Mouse (Mus musculus) CH12F3 (cell line): ENCODE results near the gene Shroom3.

Experiments
- in situ Hi-C: fragments of 300-500 bp; cut with MboI; formaldehyde crosslinking; loops from 2 replicates; pipeline ENCODE4 v1.14.3; 2020; ENCODE audit warnings: low sequenced_read_pairs

Shroom3 gene

GRCm38 (mm10) chr5:92796089-92796990 lies 113.1 kb downstream of the Shroom3 start:
- in situ Hi-C loops, result no loop called here

- in situ Hi-C loops, result no loop called here
Observed at GRCm38 (mm10) chr5:92797981-92798380, 114.7 kb downstream of the Shroom3 start.

DNA sequence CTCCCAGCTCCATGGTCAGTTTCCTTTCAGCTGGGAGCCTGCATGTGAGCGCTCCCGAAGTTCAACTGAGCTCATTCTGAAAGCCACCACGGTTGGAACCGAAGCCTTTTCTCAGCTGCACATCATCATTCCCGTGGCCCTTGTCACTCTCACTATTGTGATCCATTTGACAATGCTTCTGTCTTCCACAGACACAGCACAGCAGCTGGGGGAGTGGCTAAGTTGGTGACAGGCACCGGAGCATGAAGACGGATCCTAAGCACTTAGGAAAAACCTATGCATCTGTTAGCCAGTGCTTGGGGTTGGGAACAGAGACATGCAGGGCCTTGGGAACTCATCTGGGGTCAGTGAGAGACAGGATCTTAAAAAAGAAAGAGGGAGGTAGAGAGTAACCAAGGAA lies 121.1 kb downstream of the Shroom3 start:
- in situ Hi-C loops, result no loop called here

GRCm38 (mm10) chr5:92808503-92809415 lies 125.5 kb downstream of the Shroom3 start:
- in situ Hi-C loops, result no loop called here

- in situ Hi-C loops, result no loop called here
Observed at GRCm38 (mm10) chr5:92809416-92809750, 126.1 kb downstream of the Shroom3 start.

- in situ Hi-C loops, result no loop called here
Observed at GRCm38 (mm10) chr5:92810922-92811533, 127.8 kb downstream of the Shroom3 start.

- in situ Hi-C loops, result no loop called here
Observed at GRCm38 (mm10) chr5:92811761-92812160, 128.5 kb downstream of the Shroom3 start.

DNA sequence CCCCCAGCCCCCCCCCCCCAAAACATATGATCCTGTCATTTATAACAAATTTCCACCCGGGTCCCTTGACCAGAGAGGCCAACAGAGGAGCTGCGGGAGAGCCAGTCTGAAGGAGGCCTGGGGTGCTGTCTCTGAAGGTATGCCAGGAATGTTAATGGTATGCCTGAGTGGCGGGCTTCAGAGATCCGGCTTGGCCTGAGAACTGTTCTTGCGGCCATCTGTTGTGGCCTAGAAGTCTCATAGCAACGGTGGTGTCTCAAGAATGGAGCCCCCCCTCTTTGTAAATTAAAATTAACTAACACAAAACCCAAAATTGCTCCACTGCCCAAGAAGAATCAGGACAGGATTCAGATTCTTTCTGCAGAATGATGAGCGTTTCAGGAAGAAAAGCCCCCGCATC lies 129.7 kb downstream of the Shroom3 start:
- in situ Hi-C loops, result no loop called here

DNA sequence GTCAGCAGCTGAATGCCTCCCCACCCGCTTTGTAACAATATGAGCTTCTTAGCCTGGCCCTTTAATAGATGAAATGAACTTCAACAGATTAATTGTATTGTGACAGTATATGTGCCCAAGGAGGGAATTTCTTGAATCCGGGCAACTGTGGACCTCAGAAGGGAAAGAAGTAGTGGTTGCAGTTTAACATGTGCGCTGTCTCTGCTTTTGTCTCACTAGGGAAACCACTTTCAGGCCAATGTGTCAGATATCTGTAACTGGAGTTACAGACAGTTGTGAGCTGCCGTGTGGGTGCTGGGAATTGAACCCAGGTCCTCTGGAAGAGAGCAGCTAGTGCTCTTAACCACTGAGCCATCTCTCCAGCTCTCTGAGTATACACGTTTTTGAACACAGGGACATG lies 130.3 kb downstream of the Shroom3 start:
- in situ Hi-C loops, result no loop called here

GRCm38 (mm10) chr5:92814621-92815020 lies 131.4 kb downstream of the Shroom3 start:
- in situ Hi-C loops, result no loop called here

DNA sequence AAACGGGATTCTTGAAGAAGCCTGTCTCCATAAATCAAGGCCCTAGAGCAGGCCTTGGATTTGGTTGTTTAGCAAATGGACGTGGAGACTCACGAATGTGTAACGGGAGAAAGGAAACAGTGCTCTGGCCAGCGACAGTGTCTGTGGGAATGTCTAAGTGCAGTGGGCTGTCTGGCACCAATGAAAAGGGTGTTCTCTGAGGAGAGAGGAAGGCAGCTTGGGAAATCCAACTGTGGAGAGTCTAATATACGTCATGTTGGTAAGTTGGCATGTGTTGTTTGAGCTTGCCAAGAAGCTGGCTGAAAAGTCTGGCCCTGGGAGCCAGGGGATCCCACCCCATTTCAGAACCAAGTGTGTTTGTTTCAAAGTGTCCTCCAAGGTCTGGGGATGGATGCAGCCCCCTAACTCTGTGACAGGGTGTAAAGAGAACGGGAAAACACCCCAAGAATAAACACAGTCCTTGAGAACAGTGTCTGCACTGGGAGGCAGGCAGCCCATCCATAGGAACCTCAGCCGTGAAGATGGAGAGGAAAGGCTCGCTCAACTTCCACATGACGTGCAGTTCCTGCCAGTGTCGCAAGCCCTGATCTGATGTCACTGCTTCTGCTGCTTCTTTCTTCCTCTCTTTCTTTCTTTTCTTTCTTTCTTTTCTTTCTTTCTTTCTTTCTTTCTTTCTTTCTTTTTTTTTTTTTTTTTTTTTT lies 134.0 kb downstream of the Shroom3 start:
- in situ Hi-C loops, result no loop called here

GRCm38 (mm10) chr5:92821370-92821769 lies 138.1 kb downstream of the Shroom3 start:
- in situ Hi-C loops, result no loop called here

GRCm38 (mm10) chr5:92823495-92823894 lies 140.3 kb downstream of the Shroom3 start:
- in situ Hi-C loops, result no loop called here

GRCm38 (mm10) chr5:92824304-92825009 lies 141.2 kb downstream of the Shroom3 start:
- in situ Hi-C loops, result no loop called here

- in situ Hi-C loops, result no loop called here
Observed at GRCm38 (mm10) chr5:92830391-92830790, 147.2 kb downstream of the Shroom3 start.

GRCm38 (mm10) chr5:92834513-92834912 lies 151.3 kb downstream of the Shroom3 start:
- in situ Hi-C loops, result no loop called here

DNA sequence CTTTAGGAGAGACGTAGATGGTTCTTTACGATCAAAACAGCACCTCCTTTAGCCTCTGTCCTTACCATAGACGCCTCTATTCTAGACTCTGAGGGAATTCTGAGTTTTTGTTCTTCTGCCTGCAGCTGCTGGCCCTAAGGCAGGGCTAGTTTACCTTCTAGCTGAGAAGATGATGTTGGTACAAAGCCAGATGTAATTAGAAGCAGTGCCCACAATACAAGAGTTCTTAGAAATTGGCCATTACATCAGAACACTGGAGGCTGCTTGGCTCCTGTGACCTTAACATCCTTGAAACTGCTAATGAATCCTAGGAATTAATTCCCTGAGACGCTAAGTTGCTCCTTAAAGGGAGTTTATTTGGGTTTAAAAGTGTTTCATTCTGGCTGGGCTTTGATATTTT lies 154.1 kb downstream of the Shroom3 start:
- in situ Hi-C loops, result no loop called here

GRCm38 (mm10) chr5:92838351-92838784 lies 155.1 kb downstream of the Shroom3 start:
- in situ Hi-C loops, result no loop called here

GRCm38 (mm10) chr5:92839314-92839713 lies 156.1 kb downstream of the Shroom3 start:
- in situ Hi-C loops, result no loop called here

DNA sequence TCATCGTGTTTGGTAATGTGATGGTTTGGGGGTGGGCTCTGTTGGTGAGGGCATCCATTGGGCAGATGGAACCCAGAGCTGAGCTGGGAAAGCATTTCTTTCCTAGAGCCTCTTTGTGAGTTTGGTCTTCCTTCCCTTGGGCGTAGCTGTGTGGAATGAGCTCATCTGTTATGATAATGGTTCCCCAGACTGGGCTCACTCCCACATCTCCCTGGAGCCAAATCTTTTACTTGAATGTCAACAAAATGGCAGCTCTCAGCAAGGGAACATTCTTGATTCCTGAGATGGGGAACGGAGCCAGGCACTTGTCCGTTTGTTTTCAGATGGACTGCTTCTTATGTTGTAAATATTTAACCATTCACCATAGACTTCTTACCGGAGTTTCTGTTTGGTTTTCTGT lies 158.2 kb downstream of the Shroom3 start:
- in situ Hi-C loops, result no loop called here
